Mouse (Mus musculus) kidney, adult 2 months (tissue): Measurements from ENCODE around the gene Ercc2. TPM values are rescaled to one million over a fixed set of nuclear protein-coding genes. Genes with fewer than 3 reads are reported as not detected.

Source experiments
- DNase-seq: peaks from one replicate; pipeline ENCODE4 v3.0.0; 2021
- H3K27ac ChIP-seq: fragments of 200-500 bp; 2 replicates; pipeline ENCODE4 v1.5.1; 2012; ENCODE audit warnings: low read depth, low read length, control low read depth, inconsistent platforms; ENCODE audit not compliant: insufficient read depth
- H3K27me3 ChIP-seq: fragments of 200-500 bp; replicated peaks from 2 replicates; pipeline ENCODE4 v1.6.1; 2012; ENCODE audit warnings: mild to moderate bottlenecking, moderate library complexity, low read length, inconsistent platforms; ENCODE audit not compliant: control insufficient read depth, insufficient read depth
- H3K36me3 ChIP-seq: fragments of 200-500 bp; 2 replicates; pipeline ENCODE4 v1.6.1; 2012; ENCODE audit warnings: mild to moderate bottlenecking, moderate library complexity, low read length, inconsistent platforms; ENCODE audit not compliant: control insufficient read depth, insufficient read depth
- H3K4me1 ChIP-seq: fragments of 200-500 bp; 2 replicates; pipeline ENCODE4 v1.6.1; 2011; ENCODE audit warnings: low read length; ENCODE audit not compliant: control insufficient read depth, insufficient read depth
- H3K4me3 ChIP-seq: fragments of 200-500 bp; 2 replicates; pipeline ENCODE4 v1.5.1; 2011; ENCODE audit warnings: mild to moderate bottlenecking, low read depth, low read length, control low read depth; ENCODE audit not compliant: insufficient read depth
- CTCF ChIP-seq: fragments of 200-500 bp; conservative IDR thresholded peaks from 2 replicates; pipeline ENCODE4 v1.5.1; 2011; ENCODE audit warnings: low read depth, mild to moderate bottlenecking, control low read depth, low read length, moderate library complexity, mixed read lengths; ENCODE audit not compliant: insufficient read depth, insufficient read length
- POLR2A ChIP-seq: fragments of 200-500 bp; IDR thresholded peaks from one replicate; pipeline ENCODE4 v1.6.1; 2011; ENCODE audit warnings: low read depth, low read length, control low read depth
- WGBS: fragments of 180-500 bp; shearing (Covaris S2); methylation state at CpG from one replicate; pipeline ENCODE4 v1.1.7; 2018; 5-methylcytosine and 5-hydroxymethylcytosine counted together
- polyA plus RNA-seq: library from polyadenylated mRNA; depleted of rRNA; stranded (reverse); fragments of >200 nt; gene quantifications from 2 replicates; pipeline ENCODE4 v1.2.3, GENCODE M21; 2012

Gene Ercc2
- polyA plus RNA-seq, 1 experiment, result 32.4 TPM

DNA sequence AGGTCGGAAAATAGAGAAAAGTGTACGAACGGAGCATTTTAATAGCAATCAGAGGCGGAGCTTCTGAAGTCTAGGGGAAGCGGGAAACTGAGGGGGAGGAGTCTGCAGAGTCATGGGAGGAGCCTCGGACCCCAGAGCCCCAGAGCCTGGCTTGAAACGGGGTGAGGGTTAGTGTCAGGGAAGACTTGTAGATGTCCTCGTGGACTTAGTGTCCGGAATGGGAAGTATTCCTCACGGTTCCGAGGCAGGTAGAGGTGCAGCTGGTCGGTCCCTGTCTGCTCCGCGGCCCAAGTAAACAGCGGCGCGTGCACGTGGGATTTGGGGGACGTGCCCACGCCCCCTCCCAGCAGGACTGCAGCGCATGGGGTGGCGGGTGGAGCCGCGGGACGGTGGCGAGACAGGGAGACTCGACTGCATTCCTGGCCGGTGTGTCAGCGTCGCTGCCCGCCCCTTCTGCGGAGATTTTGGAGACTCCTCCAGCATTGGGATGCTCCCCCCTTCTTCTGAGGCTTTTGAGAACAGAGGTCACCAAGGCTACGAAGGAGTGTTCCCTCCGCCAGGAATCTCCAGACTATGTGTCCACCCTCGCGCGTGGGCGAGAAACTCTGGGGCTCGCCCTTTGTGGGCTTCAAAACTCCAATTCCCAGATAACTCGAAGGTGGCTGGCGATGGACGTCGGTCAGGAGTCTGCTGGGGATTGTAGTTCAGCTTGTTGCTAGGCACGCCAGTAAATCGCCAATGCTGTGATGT, 21.7 kb upstream of the Ercc2 start:
- no peak for TF ChIP-seq POLR2A
- under 1% methylated on average over 45 of the region's 45 CpGs for WGBS
- Histone ChIP-seq H3K27me3 (no peaks in the 10 kb centered on the region), H3K4me3 (peak overlapping the region; percentile 87), H3K4me1 (no peaks in the 10 kb centered on the region; the same call in 1 of the 2 replicates), H3K27ac (peak overlapping the region; percentile 90), H3K36me3 (no peaks in the 10 kb centered on the region)
- peak; percentile 79 for DNase-seq

DNA sequence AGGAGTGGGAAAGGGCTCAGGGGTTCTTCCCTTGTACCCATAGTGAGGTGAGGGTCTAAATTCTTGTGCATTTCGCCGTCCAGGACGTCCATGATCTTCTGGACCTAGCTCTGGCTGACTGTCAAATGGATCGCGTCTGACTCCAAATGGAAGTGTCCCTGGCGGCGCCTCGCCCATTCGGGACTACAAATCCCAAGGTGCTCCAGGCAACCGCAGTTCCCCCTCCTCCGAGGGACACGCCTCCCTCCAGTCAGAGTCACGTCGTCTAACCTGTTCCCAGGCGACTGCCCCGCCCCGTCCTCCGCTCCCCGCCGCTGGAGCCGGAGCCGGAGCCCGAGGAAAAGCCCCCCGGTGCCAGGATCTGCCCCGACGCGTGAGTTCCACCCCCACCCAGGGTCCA, 20.9 kb upstream of the Ercc2 start:
- 1% methylated on average over 27 of the region's 27 CpGs for WGBS
- Histone ChIP-seq H3K27ac (peak overlapping the region; percentile 66; the same call in 1 of the 2 replicates), H3K27me3 (no peaks in the 10 kb centered on the region), H3K36me3 (no peaks in the 10 kb centered on the region), H3K4me1 (no peaks in the 10 kb centered on the region; the same call in 1 of the 2 replicates), H3K4me3 (peak overlapping the region; percentile 71)
- TF ChIP-seq CTCF, result no peak
- no peak for TF ChIP-seq POLR2A
- DNase-seq, result peak; percentile 97

- Histone ChIP-seq H3K27me3 (no peaks in the 10 kb centered on the region), H3K36me3 (no peaks in the 10 kb centered on the region), H3K27ac (no peak overlapping the region), H3K4me1 (no peaks in the 10 kb centered on the region; the same call in 1 of the 2 replicates), H3K4me3 (peak overlapping the region; percentile 71)
- peak; percentile 76 for TF ChIP-seq CTCF
- TF ChIP-seq POLR2A, result no peak
- DNase-seq, result peak; percentile 77
- WGBS, result 9% methylated on average over 16 of the region's 16 CpGs
Observed at GRCm38 (mm10) chr7:19361720-19362119, 20.1 kb upstream of the Ercc2 start.

GRCm38 (mm10) chr7:19362276-19362675, 19.5 kb upstream of the Ercc2 start:
- Histone ChIP-seq H3K4me3 (no peak overlapping the region), H3K36me3 (no peaks in the 10 kb centered on the region), H3K27me3 (no peaks in the 10 kb centered on the region), H3K4me1 (no peaks in the 10 kb centered on the region; the same call in 1 of the 2 replicates), H3K27ac (no peak overlapping the region)
- DNase-seq, result no peak
- TF ChIP-seq POLR2A (no peak), CTCF (no peak)
- WGBS, result 69% methylated on average over 4 of the region's 4 CpGs

DNA sequence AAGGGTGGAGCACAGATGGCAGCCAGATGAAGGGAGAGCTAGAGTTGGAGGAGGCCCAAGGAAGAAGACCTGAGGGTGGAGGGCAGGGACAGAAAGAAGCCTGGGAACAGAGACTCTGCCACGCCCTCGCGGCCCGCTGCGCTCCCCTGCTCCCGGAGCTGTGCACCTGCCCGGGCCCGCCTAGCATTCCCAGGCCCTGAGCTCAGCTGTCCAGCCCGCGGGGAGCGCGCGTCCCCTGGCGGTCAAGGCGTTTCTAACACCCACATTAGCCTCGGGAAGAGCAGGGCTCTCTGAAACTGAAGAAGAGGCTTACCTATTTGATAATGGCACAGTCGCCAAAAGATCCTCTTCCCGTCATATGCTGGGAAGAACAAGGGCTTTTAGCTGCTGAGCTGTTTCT, 17.9 kb upstream of the Ercc2 start:
- H3K36me3 ChIP-seq, result no peaks in the 10 kb centered on the region
- DNase-seq, result peak; percentile 88
- H3K27me3 ChIP-seq, result no peaks in the 10 kb centered on the region
- H3K4me3 ChIP-seq, result no peak overlapping the region
- no peaks in the 10 kb centered on the region; the same call in 1 of the 2 replicates for H3K4me1 ChIP-seq
- peak; percentile 87 for TF ChIP-seq CTCF
- no peak for TF ChIP-seq POLR2A
- H3K27ac ChIP-seq, result no peak overlapping the region
- WGBS, result 2% methylated on average over 18 of the region's 18 CpGs

GRCm38 (mm10) chr7:19365376-19365775, 16.4 kb upstream of the Ercc2 start:
- H3K4me3 ChIP-seq, result no peak overlapping the region
- H3K27me3 ChIP-seq, result no peaks in the 10 kb centered on the region
- H3K4me1 ChIP-seq, result no peaks in the 10 kb centered on the region; the same call in 1 of the 2 replicates
- DNase-seq, result no peak
- TF ChIP-seq POLR2A, result no peak
- no peak for TF ChIP-seq CTCF
- H3K27ac ChIP-seq, result no peak overlapping the region
- H3K36me3 ChIP-seq, result no peaks in the 10 kb centered on the region
- 76% methylated on average over 4 of the region's 4 CpGs for whole genome bisulfite sequencing

DNA sequence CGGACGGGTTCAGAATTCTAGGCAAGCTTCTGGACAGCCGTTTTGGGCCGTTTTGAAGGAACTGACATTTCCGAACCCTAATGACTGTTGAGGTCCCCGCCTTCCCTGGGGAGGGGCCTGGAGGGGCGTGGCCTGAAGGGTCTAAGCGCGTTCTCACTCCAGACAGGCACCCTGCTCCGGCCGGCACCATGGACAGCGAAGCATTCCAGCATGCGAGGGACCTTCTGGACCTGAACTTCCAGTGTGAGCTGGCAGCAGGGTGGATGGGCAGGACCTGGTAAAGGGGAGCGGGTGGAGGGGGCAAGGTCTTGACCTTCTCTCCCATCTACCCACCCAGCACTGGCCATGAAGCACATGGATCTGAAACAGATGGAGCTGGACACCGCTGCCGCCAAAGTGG, 13.4 kb upstream of the Ercc2 start:
- TF ChIP-seq CTCF (no peak), POLR2A (no peak)
- 14% methylated on average over 16 of the region's 16 CpGs for WGBS
- no peaks in the 10 kb centered on the region for H3K4me1 ChIP-seq
- H3K27ac ChIP-seq, result no peak overlapping the region
- H3K27me3 ChIP-seq, result no peaks in the 10 kb centered on the region
- H3K36me3 ChIP-seq, result no peaks in the 10 kb centered on the region
- peak; percentile 68 for DNase-seq
- no peak overlapping the region for H3K4me3 ChIP-seq
